Mouse (Mus musculus) heart, postnatal 0 days (tissue): Measurements from ENCODE around the gene Atf3.

ENCODE experiments used
- CTCF ChIP-seq: IDR thresholded peaks from 2 replicates; pipeline ENCODE4 v1.5.1; 2016; ENCODE audit warnings: antibody characterized with exemption, control low read depth, low read depth
- EP300 ChIP-seq: IDR thresholded peaks from 2 replicates; pipeline ENCODE4 v1.6.1; 2016; ENCODE audit warnings: antibody characterized with exemption, low read depth

DNA sequence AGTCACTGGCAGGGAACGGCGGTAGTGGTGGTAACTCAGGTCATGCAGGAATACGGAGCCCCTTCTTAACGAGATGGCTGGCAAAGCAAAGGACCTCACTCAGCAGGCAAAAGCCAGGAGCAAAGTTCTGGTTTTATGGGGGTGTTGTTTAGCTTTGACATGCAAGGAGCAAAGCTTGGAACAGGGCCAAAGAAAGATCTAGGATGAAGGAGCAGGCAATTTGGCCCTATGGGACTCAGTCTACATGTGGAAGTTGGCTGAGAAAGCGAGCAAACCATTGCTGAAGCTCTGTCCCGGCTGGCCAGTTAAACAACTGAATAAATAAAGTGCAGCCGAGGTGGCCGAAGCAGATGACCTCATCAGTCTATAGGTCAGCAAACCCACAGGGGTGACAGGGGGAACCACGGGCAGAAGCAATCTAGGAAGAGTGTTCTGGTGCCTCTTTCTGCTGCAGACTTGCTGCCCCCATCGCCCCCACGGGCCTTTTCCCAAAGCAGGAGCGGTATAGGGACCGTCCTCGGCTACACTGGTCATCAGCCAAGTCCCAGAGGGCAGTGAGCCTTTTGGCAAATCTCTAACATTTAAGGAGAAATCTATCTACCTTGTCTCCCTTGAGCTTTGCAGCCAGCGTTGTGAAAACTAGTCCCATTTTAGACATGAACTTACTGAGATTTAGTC, 39.2 kb downstream of the Atf3 start:
- no peak for TF ChIP-seq EP300
- no peak for TF ChIP-seq CTCF
